Mouse (Mus musculus): ENCODE data around the gene Trim3.
A peak's percentile ranks its signal among the peaks of the same experiment; 100 is the strongest.

Gene Trim3

DNA sequence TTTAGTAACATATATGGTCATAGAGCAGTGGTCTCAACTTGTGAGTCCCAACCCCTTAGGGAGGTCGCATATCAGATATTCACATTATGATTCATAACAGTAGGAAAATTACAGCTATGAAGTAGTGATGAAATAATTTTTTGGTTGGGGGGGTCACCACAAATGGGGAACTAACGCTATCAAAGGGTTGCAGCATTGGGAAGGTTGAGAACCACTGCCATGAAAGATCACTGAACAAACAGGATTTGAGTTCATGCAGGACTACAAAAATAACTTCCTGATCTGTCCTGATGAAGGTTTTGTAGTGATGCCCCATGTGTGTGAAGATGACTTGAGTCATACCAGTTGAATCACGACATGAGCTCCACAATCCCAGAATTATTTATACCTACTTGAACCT, 24.9 kb downstream of the Trim3 start:
- no peak for ATAC-seq (ENCODE audit: low TSS enrichment)

DNA sequence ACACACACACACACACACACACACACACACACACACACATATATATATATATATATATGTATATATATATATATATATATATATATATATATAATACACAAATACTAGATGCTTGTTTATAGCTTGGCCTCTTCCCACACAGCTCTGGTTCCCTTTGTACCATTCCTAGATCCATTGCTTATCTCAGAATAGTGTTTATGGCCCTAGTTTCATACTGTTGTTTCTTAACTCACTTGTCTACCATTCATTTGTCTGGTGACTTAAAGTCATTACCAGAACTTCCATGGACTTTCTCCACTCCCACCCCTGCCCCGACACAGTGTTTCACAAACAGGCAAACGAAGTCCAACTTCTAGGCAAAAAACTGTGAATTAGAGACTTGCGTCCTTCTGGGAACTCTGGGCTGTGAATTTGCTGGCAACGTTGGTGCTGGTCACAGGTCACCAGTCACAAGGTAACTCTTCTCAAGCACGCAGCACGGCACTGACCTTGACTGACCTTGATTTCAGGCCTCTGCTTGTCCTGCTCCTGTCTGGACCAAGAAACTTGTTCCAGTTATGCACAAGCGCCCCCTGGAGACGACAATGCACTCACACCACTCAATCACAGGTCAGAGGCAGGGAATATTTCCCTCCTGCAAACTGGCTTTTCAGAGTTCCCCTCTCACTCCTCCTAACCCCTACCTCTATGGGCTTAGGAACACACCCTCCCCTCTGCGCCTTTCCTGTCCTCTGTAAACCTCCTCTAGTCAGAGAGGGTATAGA, 30.3 kb downstream of the Trim3 start:
- ATAC-seq (ENCODE audit: low TSS enrichment) = peak; percentile 69; the same call in 1 of the 2 replicates

DNA sequence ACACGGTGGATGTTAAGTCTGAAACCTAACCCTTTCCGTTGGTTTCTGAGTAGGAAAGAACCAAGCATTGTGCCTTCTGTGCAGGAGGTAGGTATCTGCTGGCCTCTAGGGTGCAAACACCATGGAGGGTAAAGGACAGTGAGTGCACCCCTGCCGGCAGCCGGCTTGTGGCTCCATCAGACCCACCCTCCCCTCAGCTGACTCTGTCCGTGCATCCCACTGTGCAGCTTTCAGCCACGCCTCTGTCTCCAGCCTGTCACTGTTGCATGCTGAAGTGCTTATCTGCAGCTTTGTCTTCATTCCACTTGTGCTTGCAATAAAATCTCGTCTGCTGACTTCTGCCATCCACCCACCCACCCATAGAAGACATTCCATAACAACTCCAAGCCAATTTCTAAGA, 43.3 kb downstream of the Trim3 start:
- no peak for ATAC-seq (ENCODE audit: low TSS enrichment)

DNA sequence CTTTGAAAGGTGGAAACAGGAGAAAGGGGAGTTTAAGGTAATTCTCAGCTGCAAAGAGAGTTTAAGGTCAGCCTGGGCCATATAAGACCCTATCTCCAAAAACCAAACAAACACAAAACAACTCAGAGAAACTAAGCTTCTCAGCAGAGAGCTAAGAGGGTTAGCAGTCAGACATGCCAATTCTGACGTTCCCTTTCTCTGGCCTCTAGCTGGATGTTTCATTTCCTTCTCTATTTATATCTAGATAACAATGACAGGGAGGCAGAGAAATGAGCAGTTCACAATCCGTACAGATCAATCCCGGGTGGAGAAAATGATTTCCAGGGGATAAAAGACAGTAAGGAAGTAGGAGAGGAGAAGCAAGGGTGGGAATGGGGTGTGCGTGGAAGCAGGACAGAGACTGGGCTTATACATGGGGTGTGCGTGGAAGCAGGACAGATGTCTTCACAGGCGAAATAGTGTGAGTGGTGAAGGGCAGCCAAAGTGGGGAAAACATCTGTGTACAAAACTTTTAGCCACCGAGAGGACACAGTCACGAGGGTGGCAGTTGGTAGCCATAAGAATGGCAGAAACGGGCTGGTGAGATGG, 45.0 kb downstream of the Trim3 start:
- no peak for ATAC-seq (ENCODE audit: low TSS enrichment)

DNA sequence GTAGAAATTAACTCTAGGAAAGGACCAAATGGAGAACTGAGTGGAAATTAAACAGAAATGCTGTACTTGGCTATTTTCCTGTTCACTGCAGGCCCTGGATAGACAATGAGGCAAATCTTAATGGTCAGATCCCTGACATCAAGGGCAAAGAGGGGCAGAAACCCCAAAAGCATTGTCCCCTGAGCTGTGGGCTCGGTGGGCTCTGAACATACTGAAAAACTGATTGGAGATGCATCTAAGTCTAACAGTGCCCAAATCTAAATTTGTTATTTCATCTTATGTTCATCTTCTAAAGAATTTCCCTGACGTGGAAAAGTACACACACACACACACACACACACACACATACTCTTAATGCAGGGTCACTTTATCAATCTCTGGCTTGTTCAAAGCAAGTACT, 51.4 kb downstream of the Trim3 start:
- ATAC-seq (ENCODE audit: low TSS enrichment) = no peak

DNA sequence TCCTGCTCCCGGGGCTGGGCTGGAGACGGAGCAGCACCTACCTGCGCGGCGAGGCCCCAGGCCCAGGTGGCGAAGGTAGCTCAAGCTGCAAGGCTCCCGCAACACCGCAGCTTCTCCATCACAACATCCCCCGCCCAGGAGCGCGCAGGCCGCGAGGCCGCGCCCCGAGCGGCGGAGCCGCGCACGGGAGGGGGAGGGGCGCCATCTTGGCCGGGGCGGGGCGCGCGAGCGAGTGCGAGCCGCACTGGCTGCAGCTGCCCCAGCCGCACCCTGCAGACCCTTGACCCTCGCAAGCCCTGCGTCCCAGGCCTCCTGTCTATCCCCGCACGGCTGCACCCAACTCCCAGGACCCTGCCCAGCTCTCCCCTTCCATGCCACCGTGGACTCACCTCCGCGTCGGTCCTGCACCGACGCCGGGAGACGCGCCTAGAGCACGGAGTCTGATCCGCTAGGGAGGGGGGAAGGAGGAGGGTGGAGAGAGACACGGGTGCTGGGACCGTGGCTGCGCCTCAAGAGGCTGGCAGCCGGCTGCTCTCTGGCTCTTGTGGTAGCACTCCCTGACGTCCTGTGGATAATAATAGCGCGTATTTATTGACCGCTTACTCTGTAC, 52.2 kb downstream of the Trim3 start, which contains the start of gene Apbb1:
Gene Apbb1 (minus strand): TSS at position 560 of the 610 bp plus-strand sequence.
- peak; percentile 91 for ATAC-seq (ENCODE audit: low TSS enrichment)

DNA sequence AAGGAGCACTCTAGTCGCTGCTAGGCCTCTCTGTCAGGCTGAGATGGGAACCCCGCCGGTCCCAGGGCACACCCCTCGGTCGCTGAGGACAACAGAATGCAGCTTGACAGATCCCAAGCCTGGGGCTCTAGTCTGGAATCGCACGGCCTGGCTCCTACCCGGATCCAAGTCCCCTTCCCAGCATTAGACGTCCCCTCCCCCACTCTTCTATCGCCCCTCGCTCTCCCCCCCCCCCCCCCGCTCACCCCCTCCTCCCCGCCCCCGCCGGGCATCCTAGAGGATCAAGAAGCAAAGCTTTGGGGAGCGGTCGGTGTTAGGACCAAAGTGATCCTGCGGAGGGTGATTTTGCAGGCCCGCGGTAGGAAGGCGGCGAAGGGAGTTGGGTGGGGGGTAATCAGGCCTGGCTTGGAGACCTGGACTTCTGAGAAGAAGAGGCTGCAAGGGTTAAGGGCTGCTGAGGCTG, 52.7 kb downstream of the Trim3 start:
- ATAC-seq (ENCODE audit: low TSS enrichment) = no peak

DNA sequence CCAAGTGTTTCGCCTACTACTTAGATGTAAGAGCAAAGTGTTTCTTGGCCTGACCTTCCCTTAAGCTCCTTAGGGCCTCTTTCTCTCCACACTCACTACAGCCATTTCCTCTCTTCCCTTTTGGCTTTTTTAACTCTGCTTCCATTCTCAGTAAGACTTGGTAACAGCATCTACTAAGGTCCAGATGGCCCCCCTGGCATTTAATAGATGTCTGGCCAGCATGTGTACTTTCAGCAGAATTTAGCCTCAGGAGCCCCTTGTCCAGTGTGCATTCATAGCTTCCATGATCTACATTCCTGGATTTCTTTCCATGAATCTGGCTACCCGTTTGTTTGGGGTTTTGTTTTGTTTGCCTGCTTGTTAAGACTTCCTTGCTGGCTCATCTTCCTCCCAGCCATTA, 54.9 kb downstream of the Trim3 start:
- ATAC-seq (ENCODE audit: low TSS enrichment) = no peak

DNA sequence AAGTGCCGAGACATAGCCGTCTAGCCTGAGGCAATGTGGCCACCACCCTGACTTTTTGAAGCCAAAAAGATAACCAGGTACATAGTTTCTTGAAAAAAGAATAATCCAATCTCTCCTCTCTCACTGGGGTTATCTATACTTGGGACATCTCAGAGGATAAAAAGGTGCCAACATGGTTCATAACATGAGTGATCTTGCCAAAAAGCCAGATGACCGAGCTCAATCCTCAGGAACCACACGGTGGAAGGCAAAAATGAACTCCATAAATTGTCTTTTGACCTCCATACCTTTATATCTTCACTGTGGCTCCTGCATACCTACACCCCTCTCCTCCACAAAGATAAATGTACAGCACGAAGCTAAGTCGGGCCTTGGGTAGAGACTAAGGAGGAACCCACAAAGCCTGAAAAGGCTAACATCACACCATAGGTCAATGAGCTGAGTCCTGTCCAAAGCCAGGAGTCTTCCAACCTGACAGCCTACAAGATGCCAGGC, 55.9 kb downstream of the Trim3 start:
- no peak for ATAC-seq (ENCODE audit: low TSS enrichment)

DNA sequence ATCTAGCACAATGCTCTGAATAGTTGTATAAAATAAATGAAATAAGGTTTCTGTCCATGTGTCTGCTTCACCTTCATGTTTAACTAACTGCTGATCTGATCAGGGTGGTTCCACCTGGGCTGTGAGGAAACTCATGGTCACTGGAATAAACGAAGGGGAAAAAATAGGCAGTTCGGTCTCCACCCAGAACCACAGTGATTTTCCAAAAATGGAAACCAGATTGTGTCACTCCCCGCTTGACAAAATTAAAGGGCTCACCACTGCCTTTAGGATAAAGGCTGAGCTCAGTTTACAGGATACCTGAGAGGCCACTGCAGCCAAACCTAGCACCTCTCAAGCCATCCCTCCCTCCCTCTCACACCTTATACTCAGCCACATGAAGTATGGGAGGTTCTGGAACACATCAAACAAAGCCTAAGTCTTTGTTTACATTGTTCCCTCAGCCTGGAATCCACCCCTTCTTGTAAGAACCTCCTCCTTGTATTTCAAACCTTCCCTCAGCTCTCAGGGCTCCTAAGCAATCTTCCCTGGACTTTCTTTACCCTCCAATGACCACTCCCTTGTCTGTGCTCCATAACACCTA, 57.1 kb downstream of the Trim3 start:
- ATAC-seq (ENCODE audit: low TSS enrichment) = peak; percentile 21; the same call in 1 of the 2 replicates

DNA sequence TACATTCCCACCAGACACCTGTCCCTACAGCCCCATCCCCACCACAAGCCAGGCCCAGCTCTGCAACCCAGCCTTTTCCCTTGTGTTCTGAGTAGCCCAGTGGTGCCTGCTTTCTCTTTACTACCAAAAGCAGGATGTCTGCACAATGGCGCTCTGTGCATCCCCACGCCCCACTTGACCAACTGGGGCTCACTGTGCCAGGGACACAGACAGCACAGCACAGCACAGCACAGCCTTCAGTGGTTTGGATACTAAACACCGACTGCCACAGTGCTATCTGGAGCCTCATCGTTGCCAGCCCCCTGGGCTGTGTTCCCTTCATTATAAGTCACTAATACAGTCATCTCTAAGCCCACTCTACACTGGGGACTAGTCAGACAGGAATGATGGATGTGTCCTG, 58.8 kb downstream of the Trim3 start:
- peak; percentile 24; the same call in 1 of the 2 replicates for ATAC-seq (ENCODE audit: low TSS enrichment)

DNA sequence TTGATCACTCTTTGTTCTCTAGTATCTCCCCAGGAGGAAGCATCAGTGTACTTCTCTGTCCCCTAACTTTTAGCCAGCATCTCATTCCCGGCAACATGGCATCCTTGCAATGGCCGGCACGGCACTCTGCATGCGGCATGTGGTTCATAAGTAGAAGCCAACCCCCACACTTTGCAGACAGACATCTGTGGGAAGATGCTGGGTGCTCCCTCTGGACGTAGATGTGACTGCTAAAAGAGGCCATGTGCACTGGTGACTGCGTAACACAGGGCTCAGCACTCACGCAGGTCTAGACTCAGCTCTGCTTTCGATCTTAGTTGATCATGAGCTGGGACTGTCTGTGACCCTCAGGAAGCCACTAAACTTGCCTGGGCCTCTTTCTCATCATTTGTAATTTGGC, 60.4 kb downstream of the Trim3 start:
- peak; percentile 15; the same call in 1 of the 2 replicates for ATAC-seq (ENCODE audit: low TSS enrichment)

DNA sequence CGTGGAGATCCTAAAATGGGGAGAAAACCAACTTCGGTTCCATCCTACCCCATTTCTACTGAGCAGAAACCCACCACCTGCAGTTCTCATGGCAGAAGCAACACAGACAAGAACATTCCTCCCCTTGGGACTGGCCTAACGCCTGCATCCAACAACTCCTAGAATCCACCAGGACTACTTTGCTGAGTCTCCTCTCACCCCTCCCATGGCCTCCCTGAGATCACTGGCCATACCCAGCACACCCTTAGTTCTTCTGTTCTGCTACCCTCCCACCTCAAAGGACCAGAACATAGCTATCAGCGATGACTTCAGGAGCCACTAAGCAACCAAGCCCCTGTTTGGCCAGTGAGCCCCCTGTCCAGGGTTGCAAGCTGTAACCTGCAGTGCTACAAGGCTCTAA, 62.6 kb downstream of the Trim3 start:
- ATAC-seq (ENCODE audit: low TSS enrichment) = no peak

DNA sequence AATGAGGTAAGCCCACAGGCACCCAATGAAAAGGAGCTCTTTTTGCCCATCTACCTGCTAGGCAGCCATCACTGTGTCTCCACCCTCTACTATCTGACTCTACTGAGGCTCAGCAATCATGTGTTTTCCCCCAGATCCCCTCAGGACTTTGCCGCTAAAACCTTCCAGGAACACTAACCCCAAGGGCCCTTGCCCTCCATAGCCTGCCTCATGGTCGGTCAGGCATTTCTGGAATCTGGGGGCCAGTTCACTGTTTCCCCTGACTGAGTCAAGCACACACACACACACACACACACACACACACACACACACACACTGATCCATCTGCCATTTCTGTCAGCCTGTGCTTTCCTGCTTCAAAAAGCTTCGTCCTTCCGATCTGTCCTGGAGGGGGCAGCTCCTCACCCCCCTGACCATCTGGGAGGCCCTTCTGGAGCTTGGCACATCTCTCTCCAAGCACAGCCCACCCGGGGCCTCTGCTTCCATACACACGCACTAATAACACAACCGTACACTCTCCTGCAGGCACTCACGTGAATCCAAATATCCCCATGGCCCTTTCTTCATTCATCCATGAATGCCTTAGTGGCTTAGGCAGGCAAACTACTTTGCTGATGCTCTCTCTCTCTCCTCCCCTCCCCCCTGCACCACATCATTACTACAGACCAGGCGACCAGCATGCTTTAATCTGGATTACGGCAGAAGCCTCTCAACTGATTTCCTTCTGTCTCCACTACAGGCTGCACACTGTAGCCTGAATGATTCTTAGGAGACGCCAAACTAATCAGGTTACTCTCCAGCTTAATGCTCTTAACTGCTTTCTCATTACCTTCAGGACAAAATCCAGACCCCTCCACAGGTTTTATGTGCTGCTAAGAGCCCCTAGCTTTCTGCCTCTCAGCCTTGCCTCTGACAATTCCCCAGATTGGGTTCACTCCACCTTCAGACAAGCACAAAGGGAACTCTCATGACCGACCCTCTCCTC, 63.6 kb downstream of the Trim3 start:
- ATAC-seq (ENCODE audit: low TSS enrichment) = peak; percentile 9; the same call in 1 of the 2 replicates

DNA sequence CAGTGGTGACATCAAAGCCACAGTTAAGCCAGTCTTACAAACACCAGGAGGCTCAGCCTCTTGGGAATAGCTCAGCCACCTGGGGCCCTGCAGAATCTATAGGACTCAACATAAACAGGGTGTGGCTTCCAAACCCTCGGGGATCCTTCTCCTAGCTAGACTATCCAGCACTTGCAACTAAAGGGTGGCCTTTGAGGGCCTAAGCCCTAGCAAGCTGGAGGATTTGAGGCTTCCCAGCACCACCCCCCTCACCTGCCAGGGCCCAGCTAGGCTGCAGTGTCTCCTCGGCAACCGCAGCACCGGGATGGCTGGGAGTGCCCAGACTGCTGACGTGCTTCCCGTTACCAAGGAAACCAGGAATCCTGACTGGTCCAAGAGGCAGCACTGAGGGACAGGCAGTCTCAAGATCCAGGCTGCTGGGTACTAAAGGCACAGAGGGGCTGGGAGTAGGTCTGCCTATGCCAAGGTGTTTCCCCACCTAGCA, 64.3 kb downstream of the Trim3 start:
- peak; percentile 72 for ATAC-seq (ENCODE audit: low TSS enrichment)

DNA sequence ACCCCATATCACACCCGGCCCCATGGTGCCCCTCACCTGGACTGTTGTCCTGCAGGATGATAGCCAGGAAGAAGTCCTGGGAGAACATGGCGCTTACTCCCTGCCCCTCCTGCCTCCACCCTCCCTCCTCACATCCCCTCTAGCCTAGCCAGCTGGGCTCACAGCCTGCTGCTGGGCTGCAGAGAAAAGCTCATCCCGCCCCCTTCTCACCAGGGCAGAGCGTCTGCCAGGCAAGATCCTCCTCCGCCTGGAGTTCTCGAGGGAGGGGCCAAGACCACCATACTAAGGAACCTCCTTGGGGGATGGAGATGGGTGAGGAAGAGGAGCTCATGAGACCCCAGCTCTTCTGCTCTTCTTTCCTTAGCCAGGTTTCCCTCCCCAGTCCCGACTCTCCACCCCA, 64.8 kb downstream of the Trim3 start:
- peak; percentile 45 for ATAC-seq (ENCODE audit: low TSS enrichment)

DNA sequence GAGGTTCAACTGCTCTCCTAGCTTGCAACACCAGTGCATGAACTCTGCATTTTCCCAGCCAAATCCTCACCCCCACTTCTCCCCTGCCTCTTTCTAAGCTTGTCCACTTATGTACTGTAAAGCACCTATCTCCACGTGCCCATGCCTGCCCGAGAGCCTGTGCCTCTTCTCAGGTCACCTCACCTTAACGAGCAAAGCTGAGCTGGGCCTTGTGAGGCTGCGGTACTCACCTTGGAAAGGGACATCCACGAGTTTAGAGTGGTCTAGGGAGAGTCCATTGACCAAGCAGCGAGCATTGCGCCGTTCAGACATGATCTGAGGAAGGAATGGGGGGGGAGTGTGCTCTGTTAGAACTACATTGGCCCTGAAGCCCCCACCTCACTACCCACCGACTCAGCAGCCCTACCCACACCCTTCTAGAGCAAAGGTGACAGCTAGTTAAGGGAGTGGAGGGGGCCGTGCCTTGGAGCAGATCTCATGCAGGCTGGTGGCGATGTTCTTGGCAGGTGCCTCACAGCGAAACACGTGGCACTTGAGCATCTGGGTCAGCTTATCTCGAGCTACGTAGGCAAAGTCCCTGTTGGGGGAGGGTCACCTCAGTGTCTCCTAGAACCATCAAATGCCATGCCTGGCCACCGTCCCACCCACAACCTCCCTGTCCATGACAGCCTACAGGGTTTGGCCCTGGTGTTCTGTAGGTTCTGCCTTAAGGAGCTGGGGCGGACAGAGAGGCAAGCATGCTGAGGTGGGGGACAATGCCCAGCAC, 68.1 kb downstream of the Trim3 start:
- ATAC-seq (ENCODE audit: low TSS enrichment) = peak; percentile 14; the same call in 1 of the 2 replicates

DNA sequence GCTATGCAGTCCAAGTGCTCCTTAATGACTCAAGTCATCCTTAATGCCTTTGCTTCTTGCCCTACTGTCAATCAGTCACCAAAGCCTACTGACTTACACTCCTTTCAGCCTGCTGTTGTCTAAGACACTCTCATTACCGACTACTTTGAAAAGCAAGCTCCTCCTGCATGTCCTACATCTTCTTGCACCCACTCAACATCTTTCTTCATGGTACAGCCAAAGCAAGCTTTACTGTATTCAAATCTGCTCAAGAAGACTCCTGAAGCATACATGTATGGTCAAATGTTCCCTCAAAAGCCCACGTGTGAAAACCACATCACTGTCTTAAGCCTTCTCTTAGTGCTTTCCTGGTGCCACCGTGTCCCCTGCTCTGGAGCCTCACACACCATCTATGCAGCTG, 70.0 kb downstream of the Trim3 start:
- peak; percentile 39 for ATAC-seq (ENCODE audit: low TSS enrichment)

DNA sequence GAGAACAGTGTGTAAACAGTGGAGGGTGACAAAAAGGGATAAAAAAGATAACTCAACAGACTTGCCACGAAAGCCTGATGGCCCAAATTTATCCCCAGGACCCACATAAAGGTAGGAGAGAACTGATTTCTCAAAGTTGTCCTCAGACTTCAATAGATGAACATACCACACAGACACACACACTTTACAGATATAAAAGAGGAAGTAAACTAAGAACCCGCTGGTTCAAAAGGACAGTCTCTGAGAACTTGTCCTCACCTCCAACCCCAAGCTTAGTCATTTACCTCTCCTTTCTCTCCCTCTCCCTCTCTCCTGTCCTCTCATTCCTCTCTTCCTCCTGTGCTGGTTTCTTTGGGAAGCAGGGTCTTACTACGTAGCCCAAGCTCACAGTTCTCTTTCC, 71.1 kb downstream of the Trim3 start:
- no peak for ATAC-seq (ENCODE audit: low TSS enrichment)

DNA sequence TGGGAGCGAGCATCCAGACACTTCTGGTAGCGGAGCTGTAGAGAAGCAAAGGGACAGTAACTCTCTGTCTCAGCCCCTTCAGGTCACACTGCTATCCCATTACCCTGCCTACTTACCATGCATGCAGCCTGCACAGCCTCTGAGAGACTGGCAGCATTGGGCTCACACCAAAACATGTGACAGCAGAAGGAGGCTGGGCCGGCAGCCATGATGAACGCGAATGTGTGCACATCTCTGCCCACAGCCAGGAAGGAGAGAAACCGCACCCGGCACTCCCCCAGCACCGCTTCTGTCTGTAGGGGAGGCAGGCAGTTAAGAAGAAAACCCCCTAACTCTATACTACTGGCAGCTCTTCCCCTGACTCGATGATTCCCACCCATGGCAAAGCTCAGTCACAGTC, 74.4 kb downstream of the Trim3 start:
- peak; percentile 35 for ATAC-seq (ENCODE audit: low TSS enrichment)
